8 mouse cellular contexts compared by ENCODE assay signal in the genomic region with DNA sequence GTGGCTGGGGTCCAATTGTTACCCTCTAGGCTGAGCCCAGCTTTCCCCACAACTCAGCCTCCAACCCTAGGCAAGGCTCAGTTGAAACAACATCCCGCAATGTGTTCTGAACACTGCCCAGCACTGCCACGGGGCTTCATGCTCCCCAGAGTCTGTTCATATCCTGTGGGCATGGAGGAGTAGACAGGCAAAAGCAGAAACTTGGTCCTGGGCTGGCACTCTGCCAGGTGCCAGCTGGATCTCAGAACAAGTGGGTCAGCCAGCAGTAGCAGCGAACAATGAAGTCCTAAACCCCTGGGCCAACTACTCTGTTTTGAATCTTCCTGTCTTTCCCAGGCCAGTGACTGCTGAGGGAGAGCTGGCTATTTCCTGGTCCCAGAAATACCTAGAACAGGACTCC. TPM values are rescaled to one million over a fixed set of nuclear protein-coding genes. Genes with fewer than 3 reads are reported as not detected.
A peak's percentile ranks its signal among the peaks of the same experiment; 100 is the strongest.
DNase-seq lines count a peak whose midpoint lies in the region; ATAC-seq and TF ChIP-seq lines count a peak whose summit lies in the region.

No protein-coding gene starts in this region.

- DNase-seq in 416B (ENCODE audit: low read depth) = peak; percentile 78
- peak; percentile 40 for DNase-seq in midbrain, embryonic 14.5 days
- DNase-seq in urinary bladder, postnatal 4 days (ENCODE audit: low spot score in 2 of 2) = no peak
- DNase-seq in forebrain, postnatal 0 days = no peak

- WGBS in intestine, embryonic 16.5 days = 83% methylated on average over 3 of the region's 3 CpGs
- WGBS in intestine, embryonic 15.5 days = 73% methylated on average over 3 of the region's 3 CpGs
- 50% methylated on average over 3 of the region's 3 CpGs for WGBS in hindbrain, embryonic 16.5 days
- WGBS in midbrain, embryonic 14.5 days = 75% methylated on average over 3 of the region's 3 CpGs
- WGBS in forebrain, postnatal 0 days = 66% methylated on average over 3 of the region's 3 CpGs

- TF ChIP-seq CTCF in forebrain, postnatal 0 days (IDR thresholded peaks at IDR 0.05; ENCODE audit: low read depth) = no peak

- H3K27me3 ChIP-seq in intestine, embryonic 16.5 days (replicated peaks; ENCODE audit: control insufficient read depth, insufficient read depth, low read length) = no peaks in the 10 kb centered on the region
- H3K27me3 ChIP-seq in intestine, embryonic 15.5 days (replicated peaks) = no peaks in the 10 kb centered on the region
- H3K27me3 ChIP-seq in hindbrain, embryonic 16.5 days (replicated peaks; ENCODE audit: control insufficient read depth, insufficient read depth, low read length) = no peaks in the 10 kb centered on the region
- no peaks in the 10 kb centered on the region for H3K27me3 ChIP-seq in midbrain, embryonic 14.5 days (ENCODE audit: control insufficient read depth, insufficient read depth, low read length)
- no peaks in the 10 kb centered on the region for H3K27me3 ChIP-seq in forebrain, postnatal 0 days (ENCODE audit: insufficient read depth, low read length)

- no peaks in the 10 kb centered on the region for H3K9me3 ChIP-seq in intestine, embryonic 16.5 days (ENCODE audit: control insufficient read depth, low read length)
- H3K9me3 ChIP-seq in intestine, embryonic 15.5 days = no peaks in the 10 kb centered on the region
- no peaks in the 10 kb centered on the region for H3K9me3 ChIP-seq in hindbrain, embryonic 16.5 days (ENCODE audit: control insufficient read depth, low read length)
- no peaks in the 10 kb centered on the region for H3K9me3 ChIP-seq in midbrain, embryonic 14.5 days (ENCODE audit: control insufficient read depth, low read length)
- no peaks in the 10 kb centered on the region for H3K9me3 ChIP-seq in forebrain, postnatal 0 days (ENCODE audit: low read length)

- H3K4me3 ChIP-seq in intestine, embryonic 16.5 days (ENCODE audit: low read length) = no peak overlapping the region
- no peak overlapping the region for H3K4me3 ChIP-seq in intestine, embryonic 15.5 days (replicated peaks)
- H3K4me3 ChIP-seq in brown adipose tissue, adult 24 weeks (ENCODE audit: insufficient read depth, low read depth, low read length) = no peak overlapping the region
- no peak overlapping the region for H3K4me3 ChIP-seq in hindbrain, embryonic 16.5 days (ENCODE audit: low read length)
- no peak overlapping the region for H3K4me3 ChIP-seq in midbrain, embryonic 14.5 days (replicated peaks; ENCODE audit: low read depth, low read length)
- no peak overlapping the region for H3K4me3 ChIP-seq in forebrain, postnatal 0 days (ENCODE audit: low read depth, low read length)

- peaks cover 6% of the 10 kb centered on the region; the same call in 1 of the 2 replicates for H3K36me3 ChIP-seq in intestine, embryonic 16.5 days (ENCODE audit: control insufficient read depth, insufficient read depth, low read length)
- peaks cover 5% of the 10 kb centered on the region; the same call in 1 of the 2 replicates for H3K36me3 ChIP-seq in intestine, embryonic 15.5 days
- peaks cover 19% of the 10 kb centered on the region for H3K36me3 ChIP-seq in hindbrain, embryonic 16.5 days (ENCODE audit: control insufficient read depth, insufficient read depth, low read length)
- H3K36me3 ChIP-seq in midbrain, embryonic 14.5 days (ENCODE audit: control insufficient read depth, insufficient read depth, low read length) = peaks cover 76% of the 10 kb centered on the region
- peaks cover 41% of the 10 kb centered on the region for H3K36me3 ChIP-seq in forebrain, postnatal 0 days (ENCODE audit: insufficient read depth)

- peak overlapping the region; percentile 17; the same call in 1 of the 2 replicates for H3K27ac ChIP-seq in intestine, embryonic 16.5 days (ENCODE audit: low read length)
- no peak overlapping the region; the same call in 1 of the 2 replicates for H3K27ac ChIP-seq in intestine, embryonic 15.5 days
- peak overlapping the region; percentile 95 for H3K27ac ChIP-seq in brown adipose tissue, adult 24 weeks (replicated peaks; ENCODE audit: low read depth, low read length)
- H3K27ac ChIP-seq in hindbrain, embryonic 16.5 days (ENCODE audit: low read depth, low read length) = peak overlapping the region; percentile 51
- 0 out of 2 replicates have a peak overlapping the region, but pooled peaks have one; percentile 20 for H3K27ac ChIP-seq in midbrain, embryonic 14.5 days (replicated peaks; ENCODE audit: low read depth, low read length)
- no peak overlapping the region for H3K27ac ChIP-seq in forebrain, postnatal 0 days (ENCODE audit: low read depth, low read length)

- H3K4me1 ChIP-seq in intestine, embryonic 16.5 days (ENCODE audit: control insufficient read depth, insufficient read depth, low read length) = peaks cover 4% of the 10 kb centered on the region; the same call in 1 of the 2 replicates
- no peaks in the 10 kb centered on the region for H3K4me1 ChIP-seq in intestine, embryonic 15.5 days (replicated peaks)
- H3K4me1 ChIP-seq in brown adipose tissue, adult 24 weeks (ENCODE audit: control insufficient read depth, insufficient read depth, insufficient read length, low read length) = peaks cover 60% of the 10 kb centered on the region
- no peaks in the 10 kb centered on the region; the same call in 1 of the 2 replicates for H3K4me1 ChIP-seq in hindbrain, embryonic 16.5 days (ENCODE audit: control insufficient read depth, insufficient read depth, low read depth, low read length)
- H3K4me1 ChIP-seq in midbrain, embryonic 14.5 days (ENCODE audit: control insufficient read depth, insufficient read depth, low read length) = no peaks in the 10 kb centered on the region
- H3K4me1 ChIP-seq in forebrain, postnatal 0 days (ENCODE audit: insufficient read depth) = no peaks in the 10 kb centered on the region

- H3K9ac ChIP-seq in intestine, embryonic 16.5 days (ENCODE audit: low read depth, low read length) = no peak overlapping the region
- no peak overlapping the region for H3K9ac ChIP-seq in intestine, embryonic 15.5 days
- no peak overlapping the region for H3K9ac ChIP-seq in hindbrain, embryonic 16.5 days (ENCODE audit: low read depth, low read length)
- H3K9ac ChIP-seq in midbrain, embryonic 14.5 days (replicated peaks; ENCODE audit: low read length) = no peak overlapping the region
- H3K9ac ChIP-seq in forebrain, postnatal 0 days = no peak overlapping the region

- no peak for ATAC-seq in intestine, embryonic 16.5 days
- ATAC-seq in intestine, embryonic 15.5 days = no peak
- ATAC-seq in hindbrain, embryonic 16.5 days = no peak
- no peak for ATAC-seq in midbrain, embryonic 14.5 days (ENCODE audit: low FRiP score, low TSS enrichment)
- no peak for ATAC-seq in forebrain, postnatal 0 days

- no peak overlapping the region for H3K4me2 ChIP-seq in intestine, embryonic 16.5 days (ENCODE audit: low read depth, low read length)
- no peak overlapping the region for H3K4me2 ChIP-seq in intestine, embryonic 15.5 days (replicated peaks)
- H3K4me2 ChIP-seq in hindbrain, embryonic 16.5 days (ENCODE audit: low read length) = no peak overlapping the region
- H3K4me2 ChIP-seq in midbrain, embryonic 14.5 days (ENCODE audit: low read length) = no peak overlapping the region
- H3K4me2 ChIP-seq in forebrain, postnatal 0 days (ENCODE audit: low read depth) = no peak overlapping the region

RNA-seq across cellular contexts. Expression of a gene that starts 8.6 kb away (rescaled TPM):
- polyA plus RNA-seq in intestine, embryonic 16.5 days (2015; fragmentation: Nextera tagmentation; extraction: Ambion mirVana) = 40.2 and 42.3 TPM in 2 replicates
- 33.0 and 36.2 TPM in 2 replicates for polyA plus RNA-seq in intestine, embryonic 15.5 days (2015; fragmentation: Nextera tagmentation; extraction: Ambion mirVana)
- 3.8 and 6.9 TPM in 2 replicates for polyA plus RNA-seq in brown adipose tissue, adult 24 weeks (2012; ENCODE audit: insufficient read depth, insufficient read length, missing spikeins)
- 4.8 and 5.6 TPM in 2 replicates for polyA plus RNA-seq in hindbrain, embryonic 16.5 days (2015; fragmentation: Nextera tagmentation; extraction: Ambion mirVana)
- polyA plus RNA-seq in midbrain, embryonic 14.5 days (2014; fragmentation: Nextera tagmentation; extraction: Ambion mirVana) = 2.1 and 4.0 TPM in 2 replicates
- 4.2 and 5.6 TPM in 2 replicates for total RNA-seq in forebrain, postnatal 0 days (2014; rRNA removed)
- polyA plus RNA-seq in forebrain, postnatal 0 days (2015; fragmentation: Nextera tagmentation; extraction: Ambion mirVana) = 3.2 and 4.8 TPM in 2 replicates

RNA-seq across cellular contexts. Expression of a gene that starts 40.4 kb away (rescaled TPM):
- 6.1 and 7.0 TPM in 2 replicates for polyA plus RNA-seq in intestine, embryonic 16.5 days (2015; fragmentation: Nextera tagmentation; extraction: Ambion mirVana)
- 5.6 and 6.2 TPM in 2 replicates for polyA plus RNA-seq in intestine, embryonic 15.5 days (2015; fragmentation: Nextera tagmentation; extraction: Ambion mirVana)
- 13.4 and 14.6 TPM in 2 replicates for polyA plus RNA-seq in brown adipose tissue, adult 24 weeks (2012; ENCODE audit: insufficient read depth, insufficient read length, missing spikeins)
- 7.2 and 9.6 TPM in 2 replicates for polyA plus RNA-seq in hindbrain, embryonic 16.5 days (2015; fragmentation: Nextera tagmentation; extraction: Ambion mirVana)
- 8.0 and 11.6 TPM in 2 replicates for polyA plus RNA-seq in midbrain, embryonic 14.5 days (2014; fragmentation: Nextera tagmentation; extraction: Ambion mirVana)
- 4.2 and 7.1 TPM in 2 replicates for total RNA-seq in forebrain, postnatal 0 days (2014; rRNA removed)
- 5.3 and 5.7 TPM in 2 replicates for polyA plus RNA-seq in forebrain, postnatal 0 days (2015; fragmentation: Nextera tagmentation; extraction: Ambion mirVana)

Comparison
In these comparisons a context has a peak if more than half of its experiments do, and no peak if none do; other contexts are left out.
1. H3K27ac ChIP-seq: peak in intestine, embryonic 16.5 days (single experiment), brown adipose tissue, adult 24 weeks (single experiment), hindbrain, embryonic 16.5 days (single experiment) and midbrain, embryonic 14.5 days (single experiment); none in intestine, embryonic 15.5 days (single experiment) and forebrain, postnatal 0 days (single experiment).
2. DNase-seq: peak in 416B (single experiment) and midbrain, embryonic 14.5 days (single experiment); none in urinary bladder, postnatal 4 days (0 of 2) and forebrain, postnatal 0 days (single experiment).